Mouse (Mus musculus) testis, adult 2 months (tissue): ENCODE measurements around the gene Rab13.

ENCODE experiments used
- CTCF ChIP-seq: fragments of 200-500 bp; IDR thresholded peaks from 2 replicates; pipeline ENCODE4 v1.5.1; 2012; ENCODE audit warnings: low read depth, mild to moderate bottlenecking, inconsistent platforms, low read length, moderate library complexity; ENCODE audit not compliant: control insufficient read depth, insufficient read depth, insufficient replicate concordance
- POLR2A ChIP-seq: fragments of 200-500 bp; IDR thresholded peaks from 2 replicates; pipeline ENCODE4 v1.6.1; 2012; ENCODE audit warnings: low read depth, mild to moderate bottlenecking, inconsistent platforms, low read length, moderate library complexity; ENCODE audit not compliant: control insufficient read depth

GRCm38 (mm10) chr3:90209908-90210566 lies 3.5 kb upstream of the Rab13 start:
- TF ChIP-seq CTCF (no peak), POLR2A (no peak)
